Mouse (Mus musculus) heart, postnatal 0 days (tissue): Measurements from ENCODE around the gene Mras.

Experiments
- CTCF ChIP-seq: IDR thresholded peaks from 2 replicates; pipeline ENCODE4 v1.5.1; 2016; ENCODE audit warnings: antibody characterized with exemption, control low read depth, low read depth
- EP300 ChIP-seq: IDR thresholded peaks from 2 replicates; pipeline ENCODE4 v1.6.1; 2016; ENCODE audit warnings: antibody characterized with exemption, low read depth

DNA sequence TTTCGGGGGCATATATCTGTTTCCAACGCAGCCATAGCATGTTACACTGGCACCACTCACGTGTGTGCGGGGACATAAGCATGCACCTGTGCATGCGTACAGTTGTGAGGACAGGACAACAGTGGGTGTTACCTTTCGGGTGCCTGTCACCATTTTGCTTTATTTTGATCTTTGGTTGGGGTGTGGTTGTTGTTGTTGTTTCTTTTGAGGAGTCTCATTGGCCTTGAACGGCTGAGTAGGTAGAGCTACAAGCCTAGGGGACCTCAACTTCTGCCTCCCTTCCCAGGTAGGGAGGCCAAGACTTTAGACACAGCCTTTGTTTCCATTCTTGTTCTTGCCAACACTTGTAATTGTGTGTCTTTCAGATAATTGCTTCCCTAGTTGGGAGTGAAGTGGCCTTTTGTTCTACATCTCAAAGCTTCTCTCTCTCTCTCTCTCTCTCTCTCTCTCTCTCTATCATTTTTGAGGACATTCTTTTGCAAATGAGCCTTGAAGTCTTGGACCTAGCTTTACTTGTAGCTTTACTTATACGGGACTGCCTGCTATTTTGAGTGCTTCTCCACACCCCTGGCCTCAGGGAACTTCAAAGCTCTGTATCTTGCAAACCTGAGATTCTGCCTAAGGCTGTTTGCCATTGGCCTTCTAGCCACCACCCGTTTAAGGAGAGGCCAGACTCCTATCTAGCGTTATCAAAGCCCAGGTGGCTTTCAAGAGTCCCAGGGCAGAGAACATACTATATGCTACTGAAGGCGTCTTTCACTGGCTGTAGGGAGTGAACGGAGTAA is 792 bp upstream of the Mras start:
- TF ChIP-seq CTCF: no peak
- TF ChIP-seq EP300: no peak
